Mouse (Mus musculus): ENCODE measurements around the gene Fig4. TPM values are rescaled to one million over a fixed set of nuclear protein-coding genes. Genes with fewer than 3 reads are reported as not detected.

Fig4 gene
- 1 to 10 TPM; 7.6 to 9.9 TPM for total RNA-seq (2021)
- long read RNA-seq, experiment 1, transcript Fig4-201 (23 exons, 3,282 nt): major isoform, 15 of 16 reads
- long read RNA-seq, experiment 1, partial matches to known transcripts: 0 of 16 reads
- long read RNA-seq, experiment 1, other reads (novel, unspliced or antisense): 1 of 16 reads
- long read RNA-seq, experiment 2, transcript Fig4-201 (23 exons, 3,282 nt): major isoform, 9 of 11 reads
- long read RNA-seq, experiment 2, partial matches to known transcripts: 2 of 11 reads
- long read RNA-seq, experiment 2, other reads (novel, unspliced or antisense): 0 of 11 reads

- peak; percentile 89 for DNase-seq
Observed at GRCm38 (mm10) chr10:41302689-41303431, at the start of gene Fig4. Fig4 (minus strand) TSS chr10:41303260.

DNA sequence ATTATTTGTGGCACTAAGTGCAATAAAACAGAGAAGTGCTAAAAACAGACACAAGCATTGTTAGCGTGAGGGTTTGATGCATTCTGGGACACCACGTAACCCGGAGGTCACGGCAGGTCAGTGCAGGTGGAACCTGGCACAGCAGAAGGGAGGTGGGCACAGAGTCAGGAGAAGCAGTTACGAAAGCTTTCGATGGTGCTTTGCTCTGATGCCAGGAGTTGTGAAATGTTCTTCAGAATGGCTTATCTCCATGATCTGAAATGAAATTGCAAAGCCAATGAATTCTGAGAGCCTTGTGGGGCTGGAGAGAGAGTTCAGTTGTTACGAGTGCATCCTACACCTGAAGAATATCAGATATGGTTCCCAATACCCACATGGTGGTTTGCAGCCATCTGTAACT, 38.3 kb upstream of the Fig4 start:
- DNase-seq: no peak

DNA sequence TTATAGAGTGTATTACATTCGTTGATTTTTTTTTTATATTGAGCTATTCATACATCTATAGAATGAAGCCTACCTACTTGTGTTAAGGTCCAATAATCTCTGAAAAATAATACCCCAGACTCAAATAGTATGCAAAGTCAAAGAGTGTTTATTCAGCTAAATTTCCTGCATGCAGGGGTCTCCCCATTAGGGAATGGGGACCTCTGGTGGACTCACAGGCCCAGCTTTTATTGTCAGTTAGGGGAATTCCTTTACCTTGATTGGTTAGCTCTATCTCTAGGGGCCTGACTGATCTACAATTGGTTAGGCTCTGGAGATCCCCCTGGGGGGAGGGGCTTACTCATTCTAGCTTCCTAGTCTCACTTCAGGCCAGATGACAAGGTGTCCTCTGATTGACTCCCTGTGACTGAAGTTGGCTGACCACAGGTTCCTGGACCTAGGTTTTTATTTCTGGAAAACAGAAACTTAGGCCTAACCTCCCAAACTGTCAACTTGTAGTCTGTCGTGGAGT, 29.5 kb upstream of the Fig4 start:
- DNase-seq: no peak

GRCm38 (mm10) chr10:41315866-41316265, 12.8 kb upstream of the Fig4 start:
- no peak for DNase-seq

GRCm38 (mm10) chr10:41308205-41308604, 5.1 kb upstream of the Fig4 start:
- DNase-seq: no peak

DNA sequence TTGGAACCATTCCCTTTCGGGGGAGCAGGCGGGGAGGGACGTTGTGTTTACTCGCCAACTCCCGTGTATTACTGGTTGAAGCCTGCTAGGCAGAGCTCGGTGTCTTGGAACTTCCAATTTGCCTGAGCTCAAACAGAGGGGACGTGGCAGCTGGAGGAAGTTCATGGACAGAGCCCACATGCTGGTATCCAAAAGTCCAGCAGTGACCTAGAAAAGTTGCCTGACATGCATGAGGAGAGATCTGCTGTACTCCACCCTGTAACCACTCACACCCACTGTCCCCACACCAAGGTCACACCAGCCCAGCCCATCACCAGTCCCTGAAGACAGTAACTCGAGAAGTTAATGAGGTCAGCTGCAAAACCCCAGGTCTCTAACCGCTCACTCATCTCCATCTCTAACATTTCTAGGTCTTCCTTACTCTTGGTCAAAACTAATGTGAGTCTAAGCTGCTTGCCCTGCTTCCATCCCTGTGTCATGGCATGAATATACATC, 1.9 kb upstream of the Fig4 start:
- DNase-seq: no peak

DNA sequence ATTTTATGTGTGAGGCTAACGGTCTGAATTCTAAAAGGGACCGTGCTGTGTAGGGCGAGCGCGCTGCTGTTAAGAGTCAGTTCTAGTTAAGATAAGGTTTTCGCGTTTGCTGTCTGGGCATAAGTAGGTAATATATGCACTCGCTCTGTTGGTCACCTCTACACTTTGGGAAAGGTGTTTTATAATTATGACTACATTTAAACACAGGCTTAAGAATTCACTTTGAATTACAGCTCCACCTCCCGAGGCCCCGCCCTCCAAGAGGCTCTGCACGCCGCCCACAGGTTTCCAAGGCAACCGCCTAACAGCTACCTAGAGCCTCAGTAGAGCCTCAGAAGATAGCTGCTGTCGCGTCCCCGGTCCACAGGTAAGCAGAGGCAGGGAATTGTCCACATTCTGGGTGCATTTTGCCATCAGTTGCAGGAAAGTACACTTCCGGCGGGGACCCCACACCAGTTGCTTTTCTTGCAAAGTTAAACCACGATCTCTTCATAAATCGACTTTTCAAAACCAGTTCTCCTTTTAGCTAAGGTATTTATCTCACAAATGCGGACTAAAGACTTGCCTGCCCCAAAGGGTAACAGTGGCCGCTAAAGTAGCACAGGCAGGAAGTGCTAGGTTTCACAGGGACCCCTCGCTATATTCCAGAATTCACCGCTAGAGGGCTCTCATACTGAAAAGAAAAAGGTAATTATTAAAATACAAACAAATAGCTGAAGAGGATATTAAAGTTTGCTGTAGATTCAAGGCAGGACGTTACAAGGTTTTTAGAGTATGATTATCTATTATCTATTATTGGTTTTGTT, 782 bp upstream of the Fig4 start, which contains the start of gene Ak9:
Gene Ak9, plus strand, starts transcription at position 342 of the 806 bp plus-strand sequence.
- DNase-seq: peak; percentile 80

- DNase-seq: no peak
Observed at GRCm38 (mm10) chr10:41300161-41300560, 2.9 kb downstream of the Fig4 start.

DNA sequence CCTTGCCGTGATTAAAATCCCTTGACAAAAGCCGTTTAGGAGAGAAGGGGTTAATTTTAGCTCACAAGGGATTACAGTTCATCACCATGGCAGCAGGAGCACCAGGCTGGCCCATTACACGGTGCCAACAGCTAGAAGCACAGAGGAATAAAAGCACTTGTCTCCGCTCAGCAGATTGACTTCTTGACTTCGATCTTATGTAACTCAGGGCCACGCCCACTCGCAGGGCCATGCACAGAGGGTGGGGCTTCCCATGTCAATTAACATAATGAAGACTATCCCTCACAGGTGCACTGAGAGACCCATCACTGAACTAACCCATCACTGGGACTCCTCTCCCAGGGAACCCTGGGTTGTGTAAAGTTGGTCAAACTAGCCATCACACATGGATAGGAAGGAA, 7.9 kb downstream of the Fig4 start:
- DNase-seq: no peak

- no peak for DNase-seq
Observed at GRCm38 (mm10) chr10:41294734-41295133, 8.3 kb downstream of the Fig4 start.

DNA sequence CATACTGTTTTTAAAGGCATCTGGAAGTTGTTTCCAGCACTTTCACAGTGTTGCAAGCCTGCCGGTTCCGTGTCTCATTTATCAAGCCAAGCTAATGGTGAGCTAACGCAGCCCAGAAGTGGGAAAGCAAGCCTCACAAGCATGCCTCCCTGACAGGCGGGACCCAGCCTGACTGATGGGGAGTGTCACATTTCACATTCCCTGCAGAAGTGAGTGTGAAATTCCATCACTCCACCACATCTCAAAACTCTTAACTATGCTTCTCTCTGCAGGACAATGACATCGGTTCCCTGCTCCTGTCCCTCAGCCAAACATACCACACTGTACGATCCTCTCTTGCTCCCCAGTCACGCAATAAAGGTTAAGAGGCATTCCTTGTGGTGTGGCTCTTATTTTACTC, 10.0 kb downstream of the Fig4 start:
- DNase-seq: no peak

- no peak for DNase-seq
Observed at GRCm38 (mm10) chr10:41291021-41291420, 12.0 kb downstream of the Fig4 start.

DNA sequence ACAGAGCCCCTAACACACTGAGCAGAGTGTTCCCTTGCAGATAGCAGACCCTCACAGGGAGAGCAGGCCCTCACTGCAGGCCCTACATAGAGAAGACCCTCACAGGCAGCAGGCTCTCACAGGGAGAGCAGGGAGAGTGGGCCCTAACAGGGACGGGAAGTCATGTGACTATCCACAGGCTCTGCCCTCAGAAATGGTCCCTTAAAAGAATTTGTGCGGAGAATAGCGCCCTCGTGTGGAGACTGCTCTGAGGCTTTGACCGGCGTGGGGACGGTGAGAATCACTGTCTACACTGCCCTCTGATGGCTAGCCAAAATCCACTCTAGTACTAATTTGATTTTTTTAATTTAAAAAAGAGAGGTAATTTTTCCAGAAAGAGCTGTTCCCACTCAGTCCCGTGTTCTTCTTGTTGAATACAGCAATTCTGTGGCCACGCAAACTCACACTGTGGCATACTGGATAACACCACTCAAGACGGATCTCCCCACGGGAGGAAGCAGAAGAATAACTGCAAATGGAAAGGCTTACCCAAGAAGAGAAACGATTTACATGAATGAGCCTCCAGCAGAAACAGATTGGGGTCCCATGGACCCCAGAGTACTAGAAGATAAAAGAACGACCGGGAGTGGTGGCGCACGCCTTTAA, 14.2 kb downstream of the Fig4 start:
- peak; percentile 84 for DNase-seq

DNA sequence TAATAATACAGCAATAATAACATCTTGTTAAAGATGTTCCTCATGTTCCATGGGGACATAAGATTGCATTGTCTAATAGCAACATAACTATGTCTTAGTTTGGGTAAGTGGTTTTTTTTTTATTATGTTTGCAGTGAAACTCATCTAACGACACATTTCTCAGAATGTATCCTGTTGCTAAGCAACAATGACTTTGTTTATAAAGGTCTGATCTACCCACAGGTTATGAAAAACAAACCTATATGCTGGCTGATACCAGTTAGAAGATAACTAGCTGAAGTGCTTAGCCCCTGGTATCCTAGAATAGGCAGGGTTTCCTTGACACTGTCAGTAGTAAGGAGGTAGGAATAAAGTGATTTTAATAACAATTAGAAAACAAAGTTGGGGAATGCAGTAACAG, 15.0 kb downstream of the Fig4 start:
- DNase-seq: no peak

- no peak for DNase-seq
Observed at GRCm38 (mm10) chr10:41287618-41288017, 15.4 kb downstream of the Fig4 start.

DNA sequence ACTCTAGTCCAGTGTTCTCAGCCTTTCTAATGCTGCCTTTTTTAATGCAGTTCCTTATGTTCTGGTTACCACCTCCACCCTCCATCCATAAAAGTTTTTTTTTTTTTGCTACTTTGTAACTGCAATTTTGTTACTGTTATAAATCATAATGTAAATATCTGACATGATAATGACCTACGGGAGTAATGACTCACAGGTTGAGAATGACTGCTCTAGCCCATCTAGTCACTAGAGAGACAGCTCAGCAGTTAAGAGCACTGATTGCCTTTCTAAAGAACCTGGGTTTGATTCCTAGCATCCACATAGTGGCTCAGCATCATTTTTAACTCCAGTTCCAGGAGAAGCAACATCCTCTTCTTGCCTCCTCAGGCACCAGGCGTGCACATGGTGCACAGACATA, 21.0 kb downstream of the Fig4 start:
- no peak for DNase-seq

DNA sequence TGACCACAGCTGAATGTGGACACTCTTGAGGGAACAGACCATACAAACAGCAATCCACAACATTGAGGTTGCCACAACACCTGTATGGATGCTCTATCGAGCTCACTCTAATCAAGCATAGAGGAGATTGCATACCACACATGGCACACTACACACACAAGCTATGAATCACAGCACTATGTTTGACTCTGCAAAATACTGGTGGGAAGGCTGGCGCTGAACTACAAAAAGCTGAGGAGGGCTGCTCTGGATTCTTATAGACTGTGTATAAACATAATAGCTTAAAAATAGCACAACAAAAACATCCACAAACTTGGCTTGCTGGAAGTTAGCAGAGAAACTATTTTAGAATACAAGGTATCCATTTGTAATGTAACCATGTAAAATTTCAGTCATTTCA, 22.3 kb downstream of the Fig4 start:
- DNase-seq: no peak

DNA sequence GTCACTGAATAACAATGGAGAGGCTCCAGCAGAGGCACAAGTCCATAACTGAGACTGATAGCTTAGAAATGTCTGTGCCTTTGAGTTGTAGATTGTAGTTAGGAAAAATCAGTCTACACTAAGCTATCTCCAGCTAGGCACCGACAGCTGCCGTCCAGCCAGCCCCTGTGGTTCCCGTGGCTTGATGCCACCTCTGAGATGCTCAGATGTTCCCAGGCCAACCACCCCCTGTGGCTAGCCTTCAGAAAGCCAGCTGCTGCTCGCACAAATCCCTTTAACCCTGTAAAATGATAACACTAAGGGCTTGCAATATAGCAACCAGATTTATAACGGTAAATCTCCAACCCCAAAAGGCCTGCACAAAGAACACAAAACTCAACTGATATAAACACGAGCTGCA, 22.9 kb downstream of the Fig4 start:
- no peak for DNase-seq

DNA sequence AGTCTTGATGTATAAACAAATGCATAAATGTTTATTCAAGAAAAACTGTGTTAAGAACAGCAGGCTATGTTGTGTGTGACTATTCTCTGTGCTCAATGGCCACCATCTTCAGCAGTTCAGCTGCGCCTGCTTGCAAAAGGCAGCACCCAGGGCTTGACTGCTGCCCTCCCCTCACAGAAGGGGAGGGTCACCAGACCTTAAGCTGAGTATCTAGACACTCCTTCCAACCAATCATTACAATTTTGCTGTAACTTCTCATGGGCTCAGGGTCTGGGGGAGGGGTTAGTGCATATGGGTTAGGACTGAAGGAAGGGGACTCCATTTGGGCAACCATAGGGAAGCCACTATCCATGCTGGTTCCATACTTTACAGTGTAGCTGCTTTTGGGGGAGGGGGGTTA, 24.3 kb downstream of the Fig4 start:
- no peak for DNase-seq

DNA sequence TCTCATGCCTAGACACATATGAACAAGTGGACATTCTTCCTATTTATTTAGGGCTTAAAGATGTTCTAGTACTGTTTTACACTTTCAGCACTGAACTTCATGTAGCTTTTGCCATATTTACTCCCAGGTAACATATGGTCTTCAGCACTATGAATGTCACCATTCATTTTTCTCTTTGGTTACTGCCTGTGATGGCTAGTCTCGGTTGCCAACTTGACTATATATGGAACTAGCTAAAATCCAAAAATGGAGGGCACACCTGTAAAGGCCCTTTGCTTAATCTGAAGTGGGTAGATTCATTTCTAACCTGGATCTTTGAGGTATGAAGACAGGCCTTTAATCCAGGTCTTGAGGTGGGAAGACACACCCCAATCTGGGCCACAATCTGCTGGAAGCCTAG, 28.2 kb downstream of the Fig4 start:
- DNase-seq: no peak

- peak; percentile 23 for DNase-seq
Observed at GRCm38 (mm10) chr10:41271860-41272259, 31.2 kb downstream of the Fig4 start.

DNA sequence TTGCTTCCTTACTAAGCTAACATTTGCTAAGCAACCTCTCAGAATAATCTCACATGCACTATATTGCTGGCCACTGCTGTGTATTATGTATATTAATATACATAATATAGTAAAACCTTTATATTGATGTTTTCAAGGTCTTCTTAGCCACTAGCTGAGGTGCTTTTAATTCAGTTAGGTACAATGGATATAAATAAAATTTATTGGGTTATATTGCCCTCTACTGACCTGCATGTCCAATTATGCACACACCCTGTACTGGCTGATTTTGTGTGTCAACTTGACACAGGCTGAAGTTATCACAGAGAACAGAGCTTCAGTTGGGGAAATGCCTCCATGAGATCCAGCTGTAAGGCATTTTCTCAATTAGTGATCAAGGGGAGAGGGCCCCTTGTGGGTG, 41.2 kb downstream of the Fig4 start:
- no peak for DNase-seq

Data from gastrocnemius, postnatal 10 days (tissue).